Mouse (Mus musculus): ENCODE measurements around the gene Eif3l.

DNA sequence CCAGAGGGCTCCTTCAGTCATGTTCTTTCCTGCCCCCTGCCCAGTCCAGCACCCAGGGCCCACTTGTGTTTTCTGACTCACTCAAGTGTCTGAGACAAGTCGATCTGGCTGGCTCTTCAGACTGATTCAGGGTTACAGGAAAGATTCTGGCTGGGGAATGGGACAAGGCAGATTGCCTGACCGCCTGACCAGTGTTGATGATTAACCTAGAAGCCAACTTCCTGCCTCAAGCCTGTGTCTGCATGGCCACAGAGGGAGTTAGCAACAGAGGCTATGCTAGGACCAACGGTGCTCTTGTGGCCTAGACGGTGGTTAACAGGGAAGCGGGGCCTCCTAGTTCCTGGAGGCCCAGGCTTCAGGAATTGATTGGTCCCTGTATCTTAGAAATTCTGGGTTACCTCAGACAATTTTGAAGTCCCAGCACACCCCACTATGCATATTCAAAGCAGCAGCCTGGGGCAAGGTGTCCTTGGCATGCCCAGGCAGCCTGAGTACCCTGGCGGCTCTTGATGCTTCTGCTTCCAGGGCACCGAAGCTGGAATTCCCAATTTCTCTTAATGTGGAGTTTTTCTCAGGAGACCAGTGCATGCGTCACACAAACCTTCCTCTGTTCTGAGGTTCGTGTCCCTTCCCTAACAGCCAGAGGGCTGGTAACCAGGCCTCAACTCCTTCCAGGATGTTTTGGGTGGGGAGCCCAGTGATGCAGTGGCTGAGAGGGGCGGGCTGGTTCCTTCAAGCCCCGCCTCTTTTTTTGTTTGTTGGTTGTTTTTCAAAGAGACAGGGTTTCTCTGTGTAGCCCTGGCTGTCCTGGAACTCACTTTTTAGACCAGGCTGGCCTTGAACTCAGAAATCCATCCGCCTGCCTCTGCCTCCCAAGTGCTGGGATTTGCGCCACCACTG is 23.3 kb upstream of the Eif3l start:
- TF ChIP-seq CTCF (IDR thresholded peaks at IDR 0.05; ENCODE audit: low read depth) (no peak), EP300 (IDR thresholded peaks at IDR 0.05; ENCODE audit: low read depth) (no peak)

All from liver, embryonic 14.5 days (tissue).